Mouse (Mus musculus): ENCODE measurements around the gene Ube2d1. TPM values are rescaled to one million over a fixed set of nuclear protein-coding genes. Genes with fewer than 3 reads are reported as not detected.

The Ube2d1 gene
- polyA plus RNA-seq, 1 experiment, result 26.7 TPM

DNA sequence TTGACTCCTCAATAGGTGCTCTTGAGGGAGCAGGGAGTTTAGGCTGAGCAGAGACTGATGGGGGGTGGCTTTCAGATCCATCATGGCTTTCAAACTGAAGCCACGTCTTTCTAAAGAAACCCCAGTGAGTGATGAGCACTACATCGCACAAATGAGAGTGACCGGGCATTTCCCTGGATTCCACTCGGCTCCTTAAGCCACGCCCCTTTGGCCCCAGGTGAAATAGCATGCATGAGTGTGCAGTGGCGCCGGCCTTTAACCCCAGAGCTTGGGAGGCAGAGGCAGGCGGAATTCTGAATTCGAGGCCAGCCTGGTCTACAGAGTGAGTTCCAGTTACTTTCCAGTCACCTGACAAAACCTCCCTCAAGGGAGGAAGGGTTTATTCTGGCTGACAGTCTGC, 69.1 kb downstream of the Ube2d1 start:
- no peaks in the 10 kb centered on the region for H3K27me3 ChIP-seq (replicated peaks; ENCODE audit: control insufficient read depth, insufficient read depth, low read length)
- 75% methylated on average over 9 of the region's 9 CpGs for WGBS
- TF ChIP-seq CTCF (conservative IDR thresholded peaks at IDR 0.05; ENCODE audit: insufficient read depth, insufficient read length, low read depth, low read length), result no peak

More for the DNA sequence above, 69.1 kb downstream of the Ube2d1 start:
- Histone ChIP-seq H3K4me3 (ENCODE audit: insufficient read depth, low read depth, low read length) (no peak overlapping the region), H3K36me3 (ENCODE audit: control insufficient read depth, insufficient read depth, low read length) (no peaks in the 10 kb centered on the region), H3K4me1 (ENCODE audit: control insufficient read depth, insufficient read depth, low read length) (no peaks in the 10 kb centered on the region), H3K27ac (ENCODE audit: insufficient read depth, low read depth, low read length) (no peak overlapping the region)
- DNase-seq, result peak; percentile 22

Other genes with a start within 250 kb of the Ube2d1 start
- 69.0 and 78.8 TPM in 2 replicates for gene Bicc1, start 125.6 kb downstream of the Ube2d1 start, polyA plus RNA-seq (2012; rRNA removed)
- 9.0 and 12.8 TPM in 2 replicates for gene Tfam, start 47.0 kb downstream of the Ube2d1 start, polyA plus RNA-seq (2012; rRNA removed)
- 299 and 319 TPM in 2 replicates for gene Cisd1, start 59.7 kb upstream of the Ube2d1 start, polyA plus RNA-seq (2012; rRNA removed)
- gene Ipmk, start 62.5 kb upstream of the Ube2d1 start, polyA plus RNA-seq (2012; rRNA removed), result 31.1 and 34.6 TPM in 2 replicates